Mouse (Mus musculus): ENCODE data around the gene Sept3. TPM values are rescaled to one million over a fixed set of nuclear protein-coding genes. Genes with fewer than 3 reads are reported as not detected.

The Sept3 gene
- polyA plus RNA-seq, 1 experiment from 2014 or later = 2.0 TPM

- no peak for TF ChIP-seq CTCF (IDR thresholded peaks at IDR 0.05)
- in situ Hi-C loops (cut with MboI; ENCODE audit: low pct_unique_long_range_greater_than_20kb) = no loop called here
- POLR2A ChIA-PET = interaction anchor here (0.6 kb wide), 1 partner anchor 602 kb away, joined by 3 read pairs; no protein-coding TSS in a partner anchor
- peaks cover 5% of the 10 kb centered on the region for H3K27me3 ChIP-seq
- ATAC-seq (no peak), DNase-seq (ENCODE audit: low read depth, low spot score) (no peak)
- CTCF ChIA-PET = interaction anchor here (0.9 to 1.4 kb wide), 2 partner anchors 19 to 28 kb away, joined by 3 read pairs; no protein-coding TSS in a partner anchor
These were observed 24.3 kb downstream of the Sept3 start, which contains the start of gene Wbp2nl for GRCm38 (mm10) chr15:82298764-82299561. Gene Wbp2nl (plus strand): TSS chr15:82298954.

GRCm38 (mm10) chr15:82307107-82307506 lies 32.4 kb downstream of the Sept3 start:
- in situ Hi-C loops (cut with MboI; ENCODE audit: low pct_unique_long_range_greater_than_20kb) = no loop called here
- CTCF ChIA-PET = interaction anchor here (1.2 kb wide), 1 partner anchor 15 kb away, joined by 3 read pairs; no protein-coding TSS in a partner anchor
- peaks cover 12% of the 10 kb centered on the region for H3K27me3 ChIP-seq
- POLR2A ChIA-PET = no interaction called here
- ATAC-seq (no peak), DNase-seq (ENCODE audit: low read depth, low spot score) (no peak)
- TF ChIP-seq CTCF (IDR thresholded peaks at IDR 0.05) = no peak

GRCm38 (mm10) chr15:82308416-82308815 lies 33.7 kb downstream of the Sept3 start:
- in situ Hi-C loops (cut with MboI; ENCODE audit: low pct_unique_long_range_greater_than_20kb) = no loop called here
- no peak for DNase-seq (ENCODE audit: low read depth, low spot score)
- H3K27me3 ChIP-seq = peaks cover 15% of the 10 kb centered on the region
- ChIA-PET POLR2A (interaction anchor here (0.5 kb wide), 1 partner anchor 44 kb away, joined by 6 read pairs; no protein-coding TSS in a partner anchor), CTCF (no interaction called here)
- ATAC-seq = no peak
- TF ChIP-seq CTCF (IDR thresholded peaks at IDR 0.05) = no peak

GRCm38 (mm10) chr15:82317839-82318238 lies 43.1 kb downstream of the Sept3 start:
- in situ Hi-C loops (cut with MboI; ENCODE audit: low pct_unique_long_range_greater_than_20kb) = no loop called here
- no peak for TF ChIP-seq CTCF (IDR thresholded peaks at IDR 0.05)
- CTCF ChIA-PET = no interaction called here
- POLR2A ChIA-PET = interaction anchor here (0.9 kb wide), 1 partner anchor 32 kb away, joined by 4 read pairs; no protein-coding TSS in a partner anchor
- ATAC-seq = no peak
- DNase-seq (ENCODE audit: low read depth, low spot score) = no peak
- no peaks in the 10 kb centered on the region for H3K27me3 ChIP-seq

- no peak for ATAC-seq
- CTCF ChIA-PET = interaction anchor here (1.0 to 1.1 kb wide), 2 partner anchors 18 to 53 kb away, joined by 3 read pairs; no protein-coding TSS in a partner anchor
- in situ Hi-C loops (cut with MboI; ENCODE audit: low pct_unique_long_range_greater_than_20kb) = no loop called here
- TF ChIP-seq CTCF (IDR thresholded peaks at IDR 0.05) = no peak
- POLR2A ChIA-PET = no interaction called here
- no peaks in the 10 kb centered on the region for H3K27me3 ChIP-seq
- no peak for DNase-seq (ENCODE audit: low read depth, low spot score)
These were observed 44.9 kb downstream of the Sept3 start for GRCm38 (mm10) chr15:82319613-82320012.

GRCm38 (mm10) chr15:82322195-82322594 lies 47.5 kb downstream of the Sept3 start:
- no peak for ATAC-seq
- H3K27me3 ChIP-seq = no peaks in the 10 kb centered on the region
- CTCF ChIA-PET = interaction anchor here (1.6 kb wide), 1 partner anchor 15 kb away, joined by 3 read pairs; no protein-coding TSS in a partner anchor
- TF ChIP-seq CTCF (IDR thresholded peaks at IDR 0.05) = no peak
- DNase-seq (ENCODE audit: low read depth, low spot score) = no peak
- in situ Hi-C loops (cut with MboI; ENCODE audit: low pct_unique_long_range_greater_than_20kb) = no loop called here
- POLR2A ChIA-PET = interaction anchor here (0.6 kb wide), 1 partner anchor 796 kb away, joined by 6 read pairs; no protein-coding TSS in a partner anchor

GRCm38 (mm10) chr15:82325382-82325781 lies 50.7 kb downstream of the Sept3 start:
- ATAC-seq = no peak
- ChIA-PET POLR2A (interaction anchor here (1.5 kb wide), 1 partner anchor 13 kb away, joined by 3 read pairs; no protein-coding TSS in a partner anchor), CTCF (interaction anchor here (0.7 to 2.6 kb wide), 3 partner anchors 13 to 44 kb away, joined by 3 to 6 read pairs (median 3); partner anchors contain the start of genes Naga, Pheta2 and Smdt1)
- in situ Hi-C loops (cut with MboI; ENCODE audit: low pct_unique_long_range_greater_than_20kb) = no loop called here
- no peak for DNase-seq (ENCODE audit: low read depth, low spot score)
- TF ChIP-seq CTCF (IDR thresholded peaks at IDR 0.05) = no peak
- H3K27me3 ChIP-seq = no peaks in the 10 kb centered on the region

- DNase-seq (ENCODE audit: low read depth, low spot score) (no peak), ATAC-seq (no peak)
- H3K27me3 ChIP-seq = no peaks in the 10 kb centered on the region
- in situ Hi-C loops (cut with MboI; ENCODE audit: low pct_unique_long_range_greater_than_20kb) = no loop called here
- TF ChIP-seq CTCF (IDR thresholded peaks at IDR 0.05) = no peak
- CTCF ChIA-PET = no interaction called here
- POLR2A ChIA-PET = interaction anchor here (1.1 kb wide), 1 partner anchor 12 kb away, joined by 3 read pairs; no protein-coding TSS in a partner anchor
These were observed 60.5 kb downstream of the Sept3 start for GRCm38 (mm10) chr15:82335194-82335593.

- ChIA-PET POLR2A (no interaction called here), CTCF (no interaction called here)
- H3K27me3 ChIP-seq = no peaks in the 10 kb centered on the region
- ATAC-seq (no peak), DNase-seq (ENCODE audit: low read depth, low spot score) (no peak)
- TF ChIP-seq CTCF (IDR thresholded peaks at IDR 0.05) = no peak
- in situ Hi-C loops (cut with MboI; ENCODE audit: low pct_unique_long_range_greater_than_20kb) = no loop called here
These were observed 61.9 kb downstream of the Sept3 start for GRCm38 (mm10) chr15:82336629-82337028.

GRCm38 (mm10) chr15:82337875-82338274 lies 63.2 kb downstream of the Sept3 start:
- no peak for TF ChIP-seq CTCF (IDR thresholded peaks at IDR 0.05)
- ATAC-seq (no peak), DNase-seq (ENCODE audit: low read depth, low spot score) (no peak)
- no peaks in the 10 kb centered on the region for H3K27me3 ChIP-seq
- POLR2A ChIA-PET = interaction anchor here (0.9 to 1.5 kb wide), 2 partner anchors 13 to 56 kb away, joined by 3 to 9 read pairs; no protein-coding TSS in a partner anchor
- CTCF ChIA-PET = interaction anchor here (1.1 to 1.8 kb wide), 3 partner anchors 14 to 19 kb away, joined by 3 to 6 read pairs (median 5); partner anchors contain the start of gene Ndufa6
- in situ Hi-C loops (cut with MboI; ENCODE audit: low pct_unique_long_range_greater_than_20kb) = no loop called here

Measured in Patski (cell line).